Mouse (Mus musculus) hindbrain, embryonic 12.5 days (tissue): Measurements from ENCODE around the gene Rpl32. TPM values are rescaled to one million over a fixed set of nuclear protein-coding genes. Genes with fewer than 3 reads are reported as not detected.
"Not testable (repeated sequence)": the region's sequence is repeated elsewhere in the genome, so short reads cannot be mapped to it uniquely, and the experiment has no call there.

Experiments
- ATAC-seq: fragments of 200-750 bp; cut with Nextera tagmentation; 2 replicates; pipeline ENCODE4 v1.8.0; 2017; ENCODE audit warnings: moderate TSS enrichment; ENCODE audit not compliant: low FRiP score
- H3K27ac ChIP-seq: fragments of 300-500 bp; sonication (generic); 2 replicates; pipeline ENCODE4 v1.5.1; 2016; ENCODE audit warnings: mild to moderate bottlenecking
- H3K27me3 ChIP-seq: fragments of 300-500 bp; sonication (generic); 2 replicates; pipeline ENCODE4 v1.6.1; 2016; ENCODE audit warnings: mild to moderate bottlenecking
- H3K36me3 ChIP-seq: fragments of 300-500 bp; sonication (generic); 2 replicates; pipeline ENCODE4 v1.6.1; 2016; ENCODE audit warnings: mild to moderate bottlenecking
- H3K4me1 ChIP-seq: fragments of 300-500 bp; sonication (generic); 2 replicates; pipeline ENCODE4 v1.6.1; 2016
- H3K4me2 ChIP-seq: fragments of 300-500 bp; sonication (generic); replicated peaks from 2 replicates; pipeline ENCODE4 v1.6.1; 2016; ENCODE audit warnings: mild to moderate bottlenecking
- H3K4me3 ChIP-seq: fragments of 300-500 bp; sonication (generic); 2 replicates; pipeline ENCODE4 v1.5.1; 2016; ENCODE audit warnings: mild to moderate bottlenecking
- H3K9ac ChIP-seq: fragments of 300-500 bp; sonication (generic); 2 replicates; pipeline ENCODE4 v1.6.1; 2016; ENCODE audit warnings: mild to moderate bottlenecking, moderate library complexity
- H3K9me3 ChIP-seq: fragments of 300-500 bp; sonication (generic); replicated peaks from 2 replicates; pipeline ENCODE4 v1.6.1; 2016; ENCODE audit warnings: mild to moderate bottlenecking
- WGBS: fragments of 180-500 bp; shearing (Covaris S2); methylation state at CpG from one replicate; pipeline ENCODE4 v1.1.7; 2016; 5-methylcytosine and 5-hydroxymethylcytosine counted together
- polyA plus RNA-seq: library from polyadenylated mRNA; unstranded; fragments of >200 nt; fragmentation: Nextera tagmentation; extraction: Ambion mirVana; gene quantifications from 2 replicates; pipeline ENCODE4 v1.2.1, GENCODE M21; 2016

Rpl32 gene
- polyA plus RNA-seq, 1 experiment from 2014 or later: 1,629 TPM

DNA sequence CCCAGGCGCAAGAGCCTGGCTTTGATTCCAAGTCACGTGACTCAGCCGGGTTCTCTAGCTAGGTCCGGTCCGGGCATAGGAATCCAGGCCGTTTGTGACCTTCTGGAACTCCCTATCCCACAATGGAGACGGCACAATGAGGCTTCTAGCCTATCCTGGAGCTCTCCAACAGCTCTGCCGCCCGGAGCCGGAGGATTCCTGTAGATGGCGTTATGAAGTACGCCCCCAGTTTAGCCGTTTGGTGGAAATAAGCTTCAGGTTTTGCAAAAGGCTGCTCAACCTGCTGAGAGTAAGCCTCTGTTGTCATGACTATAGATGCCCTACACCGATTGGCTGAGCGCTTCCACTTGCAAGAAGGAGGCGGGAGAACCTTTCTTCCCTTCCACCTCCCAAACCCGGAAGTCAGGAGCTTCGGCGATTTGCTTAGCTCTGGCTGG is 29.6 kb upstream of the Rpl32 start, which contains the start of gene Efcab12:
Efcab12 (minus strand) TSS at position 252 of the 437 bp plus-strand sequence.
- WGBS: 2% methylated on average over 19 of the region's 19 CpGs
- Histone ChIP-seq H3K27me3 (no peaks in the 10 kb centered on the region), H3K4me1 (peaks cover 14% of the 10 kb centered on the region), H3K4me3 (peak within 1 kb of the TSS; percentile 36), H3K9ac (0 out of 2 replicates have a peak within 1 kb of the TSS, but pooled peaks have one; percentile 54), H3K4me2 (peak within 1 kb of the TSS; percentile 66), H3K36me3 (peaks cover 7% of the 10 kb centered on the region), H3K27ac (peak within 1 kb of the TSS; percentile 55; the same call in 1 of the 2 replicates), H3K9me3 (no peaks in the 10 kb centered on the region)
- ATAC-seq: peak; percentile 95

DNA sequence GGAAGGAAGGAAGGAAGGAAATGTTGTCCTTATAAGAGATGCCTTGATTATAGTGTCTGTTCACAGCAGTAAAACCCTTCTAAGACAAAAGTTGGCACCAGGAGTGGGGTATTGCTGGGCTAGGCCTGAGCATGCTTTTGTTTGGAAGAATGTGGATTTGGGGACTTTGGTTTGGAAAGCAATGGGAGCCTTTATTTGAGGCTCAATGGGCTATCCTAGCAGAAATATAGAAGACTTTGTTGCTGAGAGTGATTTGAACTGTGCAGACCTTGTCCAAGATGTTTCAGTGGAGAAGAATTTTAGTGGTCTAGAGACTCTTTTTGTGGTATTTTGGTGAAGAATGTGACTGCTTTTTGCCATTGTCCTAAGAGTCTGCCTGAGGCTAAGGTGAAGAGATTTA is 25.3 kb upstream of the Rpl32 start:
- no peak overlapping the region for H3K4me2 ChIP-seq
- no peak overlapping the region for H3K27ac ChIP-seq
- no peak overlapping the region for H3K9ac ChIP-seq
- H3K4me3 ChIP-seq: no peak overlapping the region
- H3K36me3 ChIP-seq: no peaks in the 10 kb centered on the region
- peaks cover 14% of the 10 kb centered on the region for H3K4me1 ChIP-seq
- H3K9me3 ChIP-seq: no peaks in the 10 kb centered on the region
- ATAC-seq: no peak
- no peaks in the 10 kb centered on the region for H3K27me3 ChIP-seq

DNA sequence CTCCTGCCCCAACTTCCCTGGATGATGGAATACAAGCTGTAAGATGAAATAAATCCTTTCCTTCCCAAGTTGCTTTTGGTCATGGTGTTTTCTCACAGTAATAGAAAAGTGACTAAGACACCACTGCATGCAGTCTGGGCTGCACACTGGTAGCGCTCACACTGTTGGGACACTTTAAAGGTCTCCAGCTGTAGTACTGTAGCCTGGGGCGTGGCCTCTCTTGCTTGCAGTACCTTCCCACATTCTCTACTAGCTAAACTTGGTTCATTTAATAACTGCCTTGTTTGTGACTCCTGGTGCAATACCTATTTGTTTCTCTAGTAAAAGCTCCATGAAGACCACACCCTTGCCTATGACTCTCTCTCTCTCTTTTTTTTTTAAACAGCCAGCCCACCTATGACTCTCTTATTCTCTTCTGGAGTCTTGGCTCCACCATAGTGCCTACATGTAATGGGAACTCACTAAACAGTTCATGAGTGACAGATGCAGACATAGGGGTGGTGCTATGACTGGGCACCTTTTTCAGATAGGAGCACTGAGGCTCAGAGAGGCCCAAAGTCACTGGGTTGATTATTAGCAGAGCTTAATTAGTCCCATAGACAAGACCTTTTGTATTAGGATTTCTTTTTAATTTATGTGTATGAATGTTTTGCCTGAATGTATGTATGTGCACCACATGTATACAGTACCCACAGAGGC is 23.8 kb upstream of the Rpl32 start:
- H3K27ac ChIP-seq: no peak overlapping the region
- H3K9me3 ChIP-seq: no peaks in the 10 kb centered on the region
- no peak overlapping the region for H3K9ac ChIP-seq
- 87% methylated on average over 2 of the region's 2 CpGs for WGBS
- H3K4me3 ChIP-seq: no peak overlapping the region
- H3K4me2 ChIP-seq: no peak overlapping the region
- H3K36me3 ChIP-seq: no peaks in the 10 kb centered on the region
- H3K4me1 ChIP-seq: 0 out of 2 replicates have a peak, but pooled peaks cover under 1% of the 10 kb centered on the region
- no peaks in the 10 kb centered on the region for H3K27me3 ChIP-seq
- ATAC-seq: no peak

DNA sequence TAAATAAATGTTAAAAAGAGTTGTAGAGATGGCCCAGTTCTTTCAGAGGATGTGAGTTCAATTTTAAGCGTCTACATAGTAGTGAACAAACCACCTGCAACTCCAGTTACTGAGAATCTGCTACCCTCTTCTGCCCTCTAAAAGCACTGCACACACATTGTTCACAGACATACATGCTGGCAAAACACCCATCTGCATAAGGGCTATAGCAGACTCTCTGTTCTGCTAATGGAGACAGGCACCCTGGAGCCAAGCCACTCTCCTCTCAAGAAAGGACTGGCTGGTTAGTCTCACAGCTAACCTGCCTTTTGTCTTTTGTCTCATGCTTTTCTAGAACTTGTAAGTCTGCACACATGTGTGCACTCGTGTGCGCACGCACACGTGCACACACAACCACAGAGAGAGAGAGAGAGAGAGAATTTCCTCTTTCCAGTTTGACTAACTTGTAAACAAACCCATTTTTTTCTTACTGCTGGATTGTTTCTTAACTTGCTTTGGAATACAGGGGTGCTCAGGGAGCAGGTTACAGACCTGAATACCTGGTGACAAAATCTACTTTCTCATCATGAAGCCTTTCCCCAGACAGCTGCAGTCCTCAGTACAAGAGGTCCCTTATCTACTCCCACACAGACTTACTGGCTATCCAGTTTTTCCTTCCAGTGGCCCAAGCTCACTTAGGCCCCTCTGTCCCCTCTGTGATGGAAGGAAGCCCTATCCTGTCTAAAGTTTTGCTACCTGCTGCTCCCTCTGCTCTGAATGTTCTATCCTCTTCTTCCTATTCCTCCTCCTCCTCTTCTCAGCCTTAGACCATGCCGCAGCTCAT is 22.4 kb upstream of the Rpl32 start:
- 87% methylated on average over 6 of the region's 6 CpGs for WGBS
- Histone ChIP-seq H3K4me2 (no peak overlapping the region), H3K4me1 (no peaks in the 10 kb centered on the region), H3K9me3 (no peaks in the 10 kb centered on the region), H3K27ac (no peak overlapping the region), H3K36me3 (no peaks in the 10 kb centered on the region), H3K27me3 (no peaks in the 10 kb centered on the region), H3K9ac (no peak overlapping the region), H3K4me3 (no peak overlapping the region)
- no peak for ATAC-seq

GRCm38 (mm10) chr6:115823850-115824464 is 15.4 kb upstream of the Rpl32 start:
- H3K9ac ChIP-seq, H3K27ac ChIP-seq, H3K36me3 ChIP-seq, H3K4me2 ChIP-seq, H3K9me3 ChIP-seq, H3K4me1 ChIP-seq, H3K27me3 ChIP-seq: not testable (repeated sequence)
- WGBS: 5% methylated on average over 5 of the region's 11 CpGs
- ATAC-seq: peak; percentile 88
- H3K4me3 ChIP-seq: 0 out of 2 replicates have a peak overlapping the region, but pooled peaks have one; percentile 14

GRCm38 (mm10) chr6:115821216-115821993 is 12.9 kb upstream of the Rpl32 start:
- Histone ChIP-seq H3K9ac (no peak overlapping the region), H3K4me2 (no peak overlapping the region), H3K9me3 (no peaks in the 10 kb centered on the region), H3K4me3 (no peak overlapping the region), H3K27me3 (no peaks in the 10 kb centered on the region), H3K27ac (no peak overlapping the region), H3K4me1 (no peaks in the 10 kb centered on the region), H3K36me3 (no peaks in the 10 kb centered on the region)
- ATAC-seq: no peak
- WGBS: 90% methylated on average over 8 of the region's 8 CpGs

DNA sequence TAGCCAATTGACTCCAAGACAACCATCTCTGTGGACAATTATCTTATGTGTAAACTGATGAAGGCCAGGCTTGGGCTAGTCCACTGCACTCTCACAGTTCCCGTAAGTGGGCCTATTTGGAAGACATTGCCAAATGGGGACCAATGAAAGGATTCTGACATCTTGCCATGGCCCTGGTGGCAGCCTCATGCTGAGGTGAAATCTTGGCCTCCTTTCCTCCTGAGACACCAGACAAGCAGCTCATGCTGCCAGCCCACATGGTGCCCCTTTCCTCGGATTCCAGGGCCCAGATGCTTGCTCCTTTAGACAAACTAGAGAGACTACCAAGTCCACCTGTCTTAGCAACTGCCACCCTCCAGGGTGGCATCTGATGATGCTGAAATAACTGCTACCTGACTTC is 9.6 kb upstream of the Rpl32 start:
- H3K27ac ChIP-seq: no peak overlapping the region
- peaks cover 5% of the 10 kb centered on the region; the same call in 1 of the 2 replicates for H3K4me1 ChIP-seq
- 77% methylated on average over 2 of the region's 2 CpGs for WGBS
- H3K4me2 ChIP-seq: no peak overlapping the region
- ATAC-seq: no peak
- no peaks in the 10 kb centered on the region for H3K27me3 ChIP-seq
- H3K36me3 ChIP-seq: no peaks in the 10 kb centered on the region
- H3K9me3 ChIP-seq: no peaks in the 10 kb centered on the region
- no peak overlapping the region for H3K4me3 ChIP-seq
- H3K9ac ChIP-seq: no peak overlapping the region

GRCm38 (mm10) chr6:115815041-115815440 is 6.5 kb upstream of the Rpl32 start:
- Histone ChIP-seq H3K27me3 (no peaks in the 10 kb centered on the region), H3K4me2 (no peak overlapping the region), H3K4me3 (no peak overlapping the region), H3K9me3 (no peaks in the 10 kb centered on the region), H3K27ac (no peak overlapping the region), H3K4me1 (peaks cover 5% of the 10 kb centered on the region; the same call in 1 of the 2 replicates), H3K9ac (no peak overlapping the region), H3K36me3 (no peaks in the 10 kb centered on the region)
- 80% methylated on average over 4 of the region's 4 CpGs for WGBS
- ATAC-seq: no peak

DNA sequence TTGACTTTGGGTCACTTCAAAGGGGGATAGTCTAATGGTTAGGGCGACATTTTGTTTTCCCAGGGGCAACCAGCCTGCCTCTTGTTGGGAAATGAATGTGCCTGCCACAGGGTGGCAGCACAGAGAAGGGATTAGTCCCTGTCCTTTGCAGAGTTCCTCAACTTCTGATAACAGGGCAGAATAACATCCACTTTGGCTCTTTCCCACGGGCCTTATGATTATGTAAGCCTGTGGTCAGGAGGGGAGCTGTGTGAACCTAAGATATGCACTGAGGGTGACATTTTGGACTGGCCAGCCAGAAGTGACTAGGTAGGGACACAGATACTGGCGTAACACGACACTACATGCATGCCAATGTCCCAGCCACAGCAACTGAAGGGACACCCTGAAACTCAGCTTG is 5.6 kb upstream of the Rpl32 start:
- no peak overlapping the region for H3K4me3 ChIP-seq
- no peak overlapping the region for H3K27ac ChIP-seq
- H3K36me3 ChIP-seq: no peaks in the 10 kb centered on the region
- no peak for ATAC-seq
- no peak overlapping the region for H3K9ac ChIP-seq
- H3K27me3 ChIP-seq: no peaks in the 10 kb centered on the region
- WGBS: 36% methylated on average over 4 of the region's 4 CpGs
- H3K4me2 ChIP-seq: no peak overlapping the region
- H3K9me3 ChIP-seq: no peaks in the 10 kb centered on the region
- peaks cover 5% of the 10 kb centered on the region; the same call in 1 of the 2 replicates for H3K4me1 ChIP-seq

GRCm38 (mm10) chr6:115811606-115812005 is 3.1 kb upstream of the Rpl32 start:
- H3K27me3 ChIP-seq: no peaks in the 10 kb centered on the region
- no peak overlapping the region for H3K4me3 ChIP-seq
- no peak overlapping the region for H3K4me2 ChIP-seq
- 74% methylated on average over 8 of the region's 8 CpGs for WGBS
- H3K4me1 ChIP-seq: peaks cover 14% of the 10 kb centered on the region
- no peak overlapping the region for H3K27ac ChIP-seq
- H3K9me3 ChIP-seq: no peaks in the 10 kb centered on the region
- no peak for ATAC-seq
- H3K9ac ChIP-seq: no peak overlapping the region
- peaks cover 8% of the 10 kb centered on the region for H3K36me3 ChIP-seq

DNA sequence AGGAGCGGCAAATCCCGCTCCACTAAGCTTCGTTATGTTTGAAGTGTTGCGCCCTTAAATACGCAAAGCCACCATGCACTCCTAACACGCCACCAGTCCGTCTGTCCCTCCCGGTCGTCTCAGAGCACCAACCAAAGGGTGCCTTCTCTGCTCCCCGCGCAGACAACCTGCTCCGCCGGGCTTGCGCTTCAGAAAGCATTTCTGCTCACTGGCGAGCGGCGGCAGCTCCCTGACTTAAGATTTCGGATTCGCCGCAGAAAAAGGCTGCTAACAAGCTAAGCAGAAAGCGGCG is 405 bp downstream of the Rpl32 start:
- peak overlapping the region; percentile 96 for H3K4me3 ChIP-seq
- peak overlapping the region; percentile 88 for H3K4me2 ChIP-seq
- ATAC-seq: no peak; the same call in 1 of the 2 replicates
- no peaks in the 10 kb centered on the region for H3K9me3 ChIP-seq
- H3K27me3 ChIP-seq: no peaks in the 10 kb centered on the region
- H3K27ac ChIP-seq: peak overlapping the region; percentile 97
- H3K36me3 ChIP-seq: peaks cover 40% of the 10 kb centered on the region
- H3K9ac ChIP-seq: peak overlapping the region; percentile 99
- WGBS: under 1% methylated on average over 22 of the region's 22 CpGs
- peaks cover 20% of the 10 kb centered on the region for H3K4me1 ChIP-seq
